Mouse (Mus musculus) thymus, postnatal 4 days (tissue): ENCODE data around the gene Tle2.
A peak's percentile ranks its signal among the peaks of the same experiment; 100 is the strongest.

Source experiments
- DNase-seq: peaks from one replicate; pipeline ENCODE4 v3.0.0; 2021

Tle2 gene

GRCm38 (mm10) chr10:81553807-81554755 is 20.3 kb upstream of the Tle2 start:
- no peak for DNase-seq

GRCm38 (mm10) chr10:81556282-81556681 is 18.1 kb upstream of the Tle2 start:
- peak; percentile 59 for DNase-seq

GRCm38 (mm10) chr10:81557491-81557890 is 16.9 kb upstream of the Tle2 start:
- no peak for DNase-seq

GRCm38 (mm10) chr10:81559163-81559626 is 15.2 kb upstream of the Tle2 start, which contains the start of gene Aes:
TSS of gene Aes (plus strand) at chr10:81559488.
- DNase-seq = peak; percentile 92

GRCm38 (mm10) chr10:81559627-81560539 is 14.5 kb upstream of the Tle2 start:
- DNase-seq = peak; percentile 88

- peak; percentile 92 for DNase-seq
Measured at GRCm38 (mm10) chr10:81560719-81561459, 13.5 kb upstream of the Tle2 start.

GRCm38 (mm10) chr10:81562411-81562810 is 11.9 kb upstream of the Tle2 start:
- DNase-seq = no peak

- DNase-seq = no peak
Measured at GRCm38 (mm10) chr10:81563481-81563880, 10.9 kb upstream of the Tle2 start.

- DNase-seq = no peak
Measured at GRCm38 (mm10) chr10:81564216-81564615, 10.1 kb upstream of the Tle2 start.

GRCm38 (mm10) chr10:81564734-81565133 is 9.6 kb upstream of the Tle2 start:
- DNase-seq = peak; percentile 94

GRCm38 (mm10) chr10:81565257-81566228 is 8.8 kb upstream of the Tle2 start:
- DNase-seq = peak; percentile 83

GRCm38 (mm10) chr10:81568381-81569191 is 5.8 kb upstream of the Tle2 start:
- DNase-seq = peak; percentile 63

GRCm38 (mm10) chr10:81569507-81570237 is 4.7 kb upstream of the Tle2 start:
- peak; percentile 25 for DNase-seq

GRCm38 (mm10) chr10:81570238-81570800 is 4.0 kb upstream of the Tle2 start:
- DNase-seq = peak; percentile 23

- peak; percentile 89 for DNase-seq
Measured at GRCm38 (mm10) chr10:81570831-81571500, 3.4 kb upstream of the Tle2 start.

GRCm38 (mm10) chr10:81571501-81571876 is 2.9 kb upstream of the Tle2 start:
- DNase-seq = peak; percentile 94

GRCm38 (mm10) chr10:81572133-81572671 is 2.2 kb upstream of the Tle2 start:
- DNase-seq = peak; percentile 36

GRCm38 (mm10) chr10:81572975-81573374 is 1.4 kb upstream of the Tle2 start:
- peak; percentile 45 for DNase-seq
